Mouse (Mus musculus) myocyte (in vitro differentiated cells): ENCODE data around the gene Slx1b. TPM values are rescaled to one million over a fixed set of nuclear protein-coding genes. Genes with fewer than 3 reads are reported as not detected.
"Not testable (repeated sequence)": the region's sequence is repeated elsewhere in the genome, so short reads cannot be mapped to it uniquely, and the experiment has no call there.

Experiments
- H3K27me3 ChIP-seq: one replicate; pipeline ENCODE4 v1.6.1; 2011; ENCODE audit not compliant: control insufficient read depth, insufficient read depth, insufficient read length
- H3K36me3 ChIP-seq: one replicate; pipeline ENCODE4 v1.6.1; 2011; ENCODE audit not compliant: control insufficient read depth, insufficient read depth
- H3K4me2 ChIP-seq: one replicate; pipeline ENCODE4 v1.6.1; 2011; ENCODE audit warnings: low read depth, control low read depth
- H3K4me3 ChIP-seq: one replicate; pipeline ENCODE4 v1.5.1; 2011; ENCODE audit warnings: mild to moderate bottlenecking, control low read depth, moderate library complexity
- H3K79me2 ChIP-seq: one replicate; pipeline ENCODE4 v1.6.1; 2011; ENCODE audit not compliant: control insufficient read depth, insufficient read depth
- H3ac ChIP-seq: one replicate; pipeline ENCODE4 v1.6.1; 2011; ENCODE audit not compliant: control insufficient read depth, insufficient read length
- CEBPB ChIP-seq: IDR thresholded peaks from 2 replicates; pipeline ENCODE4 v1.6.1; 2011; ENCODE audit warnings: mild to moderate bottlenecking, moderate library complexity; ENCODE audit not compliant: poor library complexity, insufficient read depth, severe bottlenecking
- MAX ChIP-seq: IDR thresholded peaks from one replicate; pipeline ENCODE4 v1.6.1; 2011; ENCODE audit warnings: low read depth, mild to moderate bottlenecking, control low read depth
- MYOD1 ChIP-seq, 3 experiments: IDR thresholded peaks; one replicate each; pipeline ENCODE4 v1.6.1; 2011; ENCODE audit warnings: control low read depth in 2 of 3, low read depth in 2 of 3, mild to moderate bottlenecking in 2 of 3, moderate library complexity in 1 of 3; ENCODE audit not compliant: insufficient read length in 2 of 3, control insufficient read depth in 1 of 3
- MYOG ChIP-seq, 3 experiments: IDR thresholded peaks; one replicate each; pipeline ENCODE4 v1.6.1; 2011; ENCODE audit warnings: control low read depth in 2 of 3, low read depth in 2 of 3, mild to moderate bottlenecking in 2 of 3; ENCODE audit not compliant: insufficient read length in 2 of 3, control insufficient read depth in 1 of 3, insufficient read depth in 1 of 3
- POLR2A ChIP-seq: IDR thresholded peaks from one replicate; pipeline ENCODE4 v1.6.1; 2011; ENCODE audit warnings: low read depth, mild to moderate bottlenecking, control low read depth, moderate library complexity; ENCODE audit not compliant: insufficient read length
- REST ChIP-seq: IDR thresholded peaks from one replicate; pipeline ENCODE4 v1.6.1; 2011; ENCODE audit warnings: mild to moderate bottlenecking, control low read depth, moderate library complexity; ENCODE audit not compliant: insufficient read depth, insufficient read length
- SRF ChIP-seq: IDR thresholded peaks from one replicate; pipeline ENCODE4 v1.6.1; 2011; ENCODE audit warnings: low read depth; ENCODE audit not compliant: control insufficient read depth, insufficient read length
- TCF12 ChIP-seq: IDR thresholded peaks from one replicate; pipeline ENCODE4 v1.6.1; 2011; ENCODE audit warnings: mild to moderate bottlenecking, control low read depth; ENCODE audit not compliant: poor library complexity, insufficient read depth, severe bottlenecking
- TCF3 ChIP-seq: IDR thresholded peaks from one replicate; pipeline ENCODE4 v1.6.1; 2011; ENCODE audit warnings: low read depth, control low read depth; ENCODE audit not compliant: insufficient read length
- polyA plus RNA-seq: library from polyadenylated mRNA; unstranded; fragments of >200 nt; fragmentation: generic; extraction: Trizol; gene quantifications from one replicate; pipeline ENCODE4 v1.2.1, GENCODE M21; 2012; ENCODE audit warnings: missing spikeins

Gene Slx1b
- polyA plus RNA-seq, 1 experiment = 5.8 TPM

DNA sequence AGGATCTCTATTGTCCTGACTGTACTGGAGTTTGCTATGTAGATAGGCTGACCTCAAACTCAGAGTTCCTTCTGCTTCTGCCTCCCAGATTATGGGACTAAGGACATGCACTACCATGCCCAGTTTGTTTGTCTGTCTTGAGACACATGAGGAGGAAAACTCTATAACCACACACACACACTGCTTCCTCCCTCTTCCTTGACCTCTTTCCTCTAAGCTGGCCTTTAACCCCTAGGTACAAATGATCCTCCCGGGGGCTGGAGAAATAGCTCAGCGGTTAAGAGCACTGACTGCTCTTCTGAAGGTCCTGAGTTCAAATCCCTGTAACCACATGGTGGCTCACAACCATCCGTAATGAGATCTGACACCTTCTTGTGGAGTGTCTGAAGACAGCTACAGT, 51.2 kb downstream of the Slx1b start:
- H3K36me3 ChIP-seq = no peaks in the 10 kb centered on the region
- H3K4me3 ChIP-seq = no peak overlapping the region
- H3K27me3 ChIP-seq = no peaks in the 10 kb centered on the region
- no peak for TF ChIP-seq SRF
- no peak for TF ChIP-seq REST
- TF ChIP-seq POLR2A = no peak
- no peak for TF ChIP-seq MYOG (IDR thresholded peaks at IDR 0.05; ENCODE audit: control insufficient read depth in 1 of 3, insufficient read depth in 1 of 3, insufficient read length in 2 of 3, low read depth in 2 of 3)
- no peak for TF ChIP-seq TCF12
- no peak for TF ChIP-seq MYOD1 (IDR thresholded peaks at IDR 0.05; ENCODE audit: control insufficient read depth in 1 of 3, insufficient read length in 2 of 3, low read depth in 2 of 3)
- no peak for TF ChIP-seq TCF3
- no peak for TF ChIP-seq MAX
- TF ChIP-seq CEBPB = no peak
- no peak overlapping the region for H3ac ChIP-seq
- H3K79me2 ChIP-seq = no peaks in the 10 kb centered on the region
- no peak overlapping the region for H3K4me2 ChIP-seq

GRCm38 (mm10) chr7:126643244-126643617, 52.4 kb downstream of the Slx1b start:
- not testable (repeated sequence) for H3K79me2 ChIP-seq, H3K27me3 ChIP-seq, H3K36me3 ChIP-seq, H3K4me2 ChIP-seq, H3ac ChIP-seq, H3K4me3 ChIP-seq

GRCm38 (mm10) chr7:126642545-126643243, 52.9 kb downstream of the Slx1b start:
- H3K27me3 ChIP-seq = no peaks in the 10 kb centered on the region
- H3K79me2 ChIP-seq = no peaks in the 10 kb centered on the region
- no peak overlapping the region for H3K4me3 ChIP-seq
- no peak overlapping the region for H3K4me2 ChIP-seq
- TF ChIP-seq SRF (no peak), MYOD1 (IDR thresholded peaks at IDR 0.05; ENCODE audit: control insufficient read depth in 1 of 3, insufficient read length in 2 of 3, low read depth in 2 of 3) (no peak), REST (no peak), TCF3 (no peak), TCF12 (no peak)
- H3ac ChIP-seq = no peak overlapping the region
- no peaks in the 10 kb centered on the region for H3K36me3 ChIP-seq

Other genes with a start within 250 kb of the Slx1b start
- 1,699 TPM for gene Atp2a1, start 232.7 kb downstream of the Slx1b start, polyA plus RNA-seq
- 58.8 TPM for gene Sh2b1, start 220.4 kb downstream of the Slx1b start, polyA plus RNA-seq
- 167 TPM for gene Tufm, start 208.4 kb downstream of the Slx1b start, polyA plus RNA-seq
- gene Atxn2l, start 192.3 kb downstream of the Slx1b start, polyA plus RNA-seq = 104 TPM
- 344 TPM for gene Eif3c, start 129.4 kb downstream of the Slx1b start, polyA plus RNA-seq
- 4.7 TPM for gene Apobr, start 110.8 kb downstream of the Slx1b start, polyA plus RNA-seq
- gene Cln3, start 110.0 kb downstream of the Slx1b start, polyA plus RNA-seq = 3.6 TPM
- gene Il27, start 100.8 kb downstream of the Slx1b start, polyA plus RNA-seq = not detected
- 244 TPM for gene Nupr1, start 64.9 kb downstream of the Slx1b start, polyA plus RNA-seq
- 35.3 TPM for gene Sgf29, start 46.5 kb downstream of the Slx1b start, polyA plus RNA-seq
- not detected for gene Sult1a1, start 19.4 kb downstream of the Slx1b start, polyA plus RNA-seq
- 79.7 TPM for gene Bola2, start 383 bp downstream of the Slx1b start, polyA plus RNA-seq
- gene Coro1a, start 12.0 kb upstream of the Slx1b start, polyA plus RNA-seq = 0.14 TPM
- gene Mapk3, start 63.8 kb upstream of the Slx1b start, polyA plus RNA-seq = 126 TPM
- 1.1 TPM for gene Gdpd3, start 70.5 kb upstream of the Slx1b start, polyA plus RNA-seq
- 82.2 TPM for gene Ypel3, start 81.2 kb upstream of the Slx1b start, polyA plus RNA-seq
- 0.23 TPM for gene Tbx6, start 85.7 kb upstream of the Slx1b start, polyA plus RNA-seq
- 113 TPM for gene Ppp4c, start 96.7 kb upstream of the Slx1b start, polyA plus RNA-seq
- 0.94 TPM for gene Fam57b, start 101.9 kb upstream of the Slx1b start, polyA plus RNA-seq
- gene 4930451I11Rik, start 135.9 kb upstream of the Slx1b start, polyA plus RNA-seq = not detected
- gene Doc2a, start 151.6 kb upstream of the Slx1b start, polyA plus RNA-seq = not detected
- 16.2 TPM for gene Hirip3, start 166.2 kb upstream of the Slx1b start, polyA plus RNA-seq
- 62.4 TPM for gene Ino80e, start 166.6 kb upstream of the Slx1b start, polyA plus RNA-seq
- 26.6 TPM for gene Taok2, start 188.9 kb upstream of the Slx1b start, polyA plus RNA-seq
- gene Tmem219, start 227.1 kb upstream of the Slx1b start, polyA plus RNA-seq = 34.1 TPM
- gene Kctd13, start 233.1 kb upstream of the Slx1b start, polyA plus RNA-seq = 14.6 TPM